Mouse (Mus musculus): ENCODE measurements around the gene Cped1. TPM values are rescaled to one million over a fixed set of nuclear protein-coding genes. Genes with fewer than 3 reads are reported as not detected.
"Not testable (repeated sequence)": the region's sequence is repeated elsewhere in the genome, so short reads cannot be mapped to it uniquely, and the experiment has no call there.

Cped1 gene
- polyA plus RNA-seq, 1 experiment from 2014 or later = 3.6 TPM

- H3K4me3 ChIP-seq = no peak overlapping the region
- H3K27ac ChIP-seq = no peak overlapping the region
- no peaks in the 10 kb centered on the region for H3K27me3 ChIP-seq (replicated peaks)
- H3K4me2 ChIP-seq = no peak overlapping the region
- ATAC-seq = no peak
- H3K9me3 ChIP-seq (replicated peaks) = no peaks in the 10 kb centered on the region
- WGBS (ENCODE audit: insufficient replicate concordance) = 62% methylated on average over 3 of the region's 3 CpGs
- no peak overlapping the region for H3K9ac ChIP-seq
- H3K4me1 ChIP-seq = no peaks in the 10 kb centered on the region
- H3K36me3 ChIP-seq = no peaks in the 10 kb centered on the region
Measured at GRCm38 (mm10) chr6:22101939-22102338, 116.2 kb downstream of the Cped1 start.

DNA sequence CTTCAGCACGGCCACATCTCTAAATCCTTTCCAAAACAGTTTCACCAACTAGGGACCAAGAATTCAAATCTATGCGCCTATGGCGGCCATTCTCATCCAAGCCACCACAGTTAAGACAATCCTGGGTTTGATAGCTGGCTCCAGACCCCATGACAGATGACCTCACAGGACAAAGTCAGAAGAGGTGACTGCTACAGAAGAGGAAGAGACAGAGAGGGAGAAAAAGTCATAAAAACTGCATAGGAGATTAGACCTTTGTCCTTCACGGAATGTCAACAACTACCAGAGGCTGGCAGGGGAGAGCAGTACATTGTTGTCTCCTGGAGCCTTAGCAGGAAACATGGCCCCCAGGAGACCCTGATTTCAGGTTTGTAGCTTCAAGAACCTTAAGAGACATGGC is 117.0 kb downstream of the Cped1 start:
- Histone ChIP-seq H3K9me3 (replicated peaks) (no peaks in the 10 kb centered on the region), H3K27ac (no peak overlapping the region), H3K27me3 (replicated peaks) (no peaks in the 10 kb centered on the region), H3K4me3 (no peak overlapping the region), H3K9ac (no peak overlapping the region), H3K4me2 (no peak overlapping the region), H3K4me1 (no peaks in the 10 kb centered on the region), H3K36me3 (no peaks in the 10 kb centered on the region)
- 62% methylated on average over 4 of the region's 4 CpGs for WGBS (ENCODE audit: insufficient replicate concordance)
- no peak for ATAC-seq

- no peaks in the 10 kb centered on the region for H3K9me3 ChIP-seq (replicated peaks)
- H3K27ac ChIP-seq = no peak overlapping the region
- WGBS (ENCODE audit: insufficient replicate concordance) = 68% methylated on average over 3 of the region's 3 CpGs
- no peaks in the 10 kb centered on the region for H3K36me3 ChIP-seq
- no peaks in the 10 kb centered on the region for H3K27me3 ChIP-seq (replicated peaks)
- H3K4me2 ChIP-seq = no peak overlapping the region
- H3K4me1 ChIP-seq = no peaks in the 10 kb centered on the region
- H3K9ac ChIP-seq = no peak overlapping the region
- H3K4me3 ChIP-seq = no peak overlapping the region
- no peak for ATAC-seq
Measured at GRCm38 (mm10) chr6:22103713-22104112, 118.0 kb downstream of the Cped1 start.

- no peak overlapping the region for H3K4me3 ChIP-seq
- no peaks in the 10 kb centered on the region for H3K9me3 ChIP-seq (replicated peaks)
- no peak overlapping the region for H3K9ac ChIP-seq
- 56% methylated on average over 8 of the region's 8 CpGs for WGBS (ENCODE audit: insufficient replicate concordance)
- no peak overlapping the region for H3K27ac ChIP-seq
- ATAC-seq = no peak
- H3K4me2 ChIP-seq = no peak overlapping the region
- H3K27me3 ChIP-seq (replicated peaks) = no peaks in the 10 kb centered on the region
- no peaks in the 10 kb centered on the region for H3K36me3 ChIP-seq
- no peaks in the 10 kb centered on the region for H3K4me1 ChIP-seq
Measured at GRCm38 (mm10) chr6:22104211-22104610, 118.5 kb downstream of the Cped1 start.

- no peak overlapping the region for H3K27ac ChIP-seq
- H3K9ac ChIP-seq = no peak overlapping the region
- H3K27me3 ChIP-seq (replicated peaks) = no peaks in the 10 kb centered on the region
- H3K36me3 ChIP-seq = no peaks in the 10 kb centered on the region
- H3K4me1 ChIP-seq = no peaks in the 10 kb centered on the region
- no peaks in the 10 kb centered on the region for H3K9me3 ChIP-seq (replicated peaks)
- no peak for ATAC-seq
- 67% methylated on average over 6 of the region's 6 CpGs for WGBS (ENCODE audit: insufficient replicate concordance)
- no peak overlapping the region for H3K4me2 ChIP-seq
- H3K4me3 ChIP-seq = no peak overlapping the region
Measured at GRCm38 (mm10) chr6:22114079-22114478, 128.4 kb downstream of the Cped1 start.

GRCm38 (mm10) chr6:22116679-22117078 is 131.0 kb downstream of the Cped1 start:
- WGBS (ENCODE audit: insufficient replicate concordance) = 71% methylated on average over 1 of the region's 1 CpGs
- no peak for ATAC-seq

DNA sequence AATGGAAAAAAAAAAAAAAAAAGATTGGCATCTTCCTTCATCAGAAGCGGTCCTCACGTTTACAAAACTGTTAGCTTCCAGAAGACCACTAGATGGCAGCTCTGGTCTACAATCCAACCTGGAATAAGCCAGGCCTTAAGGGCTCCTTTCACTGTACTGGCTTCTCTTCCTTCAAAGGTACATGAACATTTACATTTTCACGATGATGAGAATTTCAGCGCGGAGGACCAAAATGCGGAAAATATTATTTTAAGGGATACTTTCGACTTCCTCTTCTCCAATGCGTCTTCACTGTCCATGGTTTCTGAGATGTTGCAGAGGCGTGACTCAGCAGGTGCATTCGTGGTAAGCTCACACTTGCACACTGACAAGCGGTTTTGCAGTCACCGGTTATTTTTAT is 136.4 kb downstream of the Cped1 start:
- 15% methylated on average over 12 of the region's 12 CpGs for WGBS (ENCODE audit: insufficient replicate concordance)
- Histone ChIP-seq H3K9me3 (replicated peaks) (no peaks in the 10 kb centered on the region), H3K4me1 (no peaks in the 10 kb centered on the region), H3K27ac (no peak overlapping the region), H3K9ac (no peak overlapping the region), H3K4me2 (no peak overlapping the region), H3K36me3 (no peaks in the 10 kb centered on the region), H3K4me3 (no peak overlapping the region), H3K27me3 (replicated peaks) (no peaks in the 10 kb centered on the region)
- ATAC-seq = no peak

More at GRCm38 (mm10) chr6:22116679-22117078, 131.0 kb downstream of the Cped1 start:
- Histone ChIP-seq H3K4me1 (no peaks in the 10 kb centered on the region), H3K4me3 (no peak overlapping the region), H3K9ac (no peak overlapping the region), H3K27me3 (replicated peaks) (no peaks in the 10 kb centered on the region), H3K27ac (no peak overlapping the region), H3K4me2 (no peak overlapping the region), H3K36me3 (no peaks in the 10 kb centered on the region), H3K9me3 (replicated peaks) (no peaks in the 10 kb centered on the region)

DNA sequence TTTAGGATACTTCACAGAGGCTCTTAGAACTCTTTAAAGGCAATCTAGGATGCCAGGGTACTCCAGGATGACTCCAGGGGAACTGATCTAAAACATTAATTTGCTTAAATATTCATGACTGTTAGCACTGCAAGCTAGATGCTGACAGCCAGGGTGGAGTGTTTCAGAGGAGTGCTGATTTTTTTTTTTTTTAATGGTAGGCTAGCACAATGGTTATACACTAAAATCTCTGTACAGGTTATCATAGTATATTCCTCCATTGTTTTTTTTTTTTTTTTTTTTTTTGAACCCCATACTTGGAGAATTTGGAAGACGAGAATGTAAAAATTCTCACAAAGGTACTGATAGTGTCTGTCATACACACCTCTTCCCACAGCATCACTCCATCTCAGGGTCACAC is 137.0 kb downstream of the Cped1 start:
- 73% methylated on average over 1 of the region's 1 CpGs for WGBS (ENCODE audit: insufficient replicate concordance)
- H3K27me3 ChIP-seq (replicated peaks) = no peaks in the 10 kb centered on the region
- no peak for ATAC-seq

DNA sequence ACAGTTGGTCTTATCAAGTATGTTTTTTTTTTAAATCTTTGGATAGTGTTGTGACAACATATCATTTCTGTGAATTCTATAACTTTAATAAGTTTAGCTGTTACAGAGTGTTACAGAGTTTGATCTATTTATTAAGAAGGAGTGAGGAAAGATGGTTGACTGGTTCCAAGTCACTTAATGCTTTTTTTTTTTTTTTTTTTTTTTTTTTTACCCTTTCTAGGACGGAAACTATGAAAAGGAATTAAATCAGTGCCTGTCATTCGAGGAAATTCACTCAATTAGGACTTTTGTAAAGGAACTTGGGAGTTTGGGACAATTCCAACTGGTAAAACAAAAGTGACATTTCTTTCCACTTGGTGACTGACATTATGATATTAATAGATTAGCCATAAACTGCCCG is 137.6 kb downstream of the Cped1 start:
- Histone ChIP-seq H3K9ac (no peak overlapping the region), H3K4me1 (no peaks in the 10 kb centered on the region), H3K27ac (no peak overlapping the region), H3K4me2 (no peak overlapping the region), H3K36me3 (no peaks in the 10 kb centered on the region), H3K27me3 (replicated peaks) (no peaks in the 10 kb centered on the region), H3K9me3 (replicated peaks) (no peaks in the 10 kb centered on the region), H3K4me3 (no peak overlapping the region)
- no peak for ATAC-seq
- WGBS (ENCODE audit: insufficient replicate concordance) = 67% methylated on average over 3 of the region's 3 CpGs

More for the DNA sequence above, 137.0 kb downstream of the Cped1 start:
- Histone ChIP-seq H3K9me3 (replicated peaks) (no peaks in the 10 kb centered on the region), H3K9ac (no peak overlapping the region), H3K4me2 (no peak overlapping the region), H3K27ac (no peak overlapping the region), H3K4me1 (no peaks in the 10 kb centered on the region), H3K4me3 (no peak overlapping the region), H3K36me3 (no peaks in the 10 kb centered on the region)

- not testable (repeated sequence) for H3K36me3 ChIP-seq; H3K4me1 ChIP-seq; H3K9ac ChIP-seq; H3K9me3 ChIP-seq (replicated peaks); H3K4me2 ChIP-seq; ATAC-seq; H3K27ac ChIP-seq; H3K4me3 ChIP-seq; H3K27me3 ChIP-seq (replicated peaks)
- WGBS (ENCODE audit: insufficient replicate concordance) = 39% methylated on average over 25 of the region's 31 CpGs
Measured at GRCm38 (mm10) chr6:22124575-22125330, 139.0 kb downstream of the Cped1 start.

DNA sequence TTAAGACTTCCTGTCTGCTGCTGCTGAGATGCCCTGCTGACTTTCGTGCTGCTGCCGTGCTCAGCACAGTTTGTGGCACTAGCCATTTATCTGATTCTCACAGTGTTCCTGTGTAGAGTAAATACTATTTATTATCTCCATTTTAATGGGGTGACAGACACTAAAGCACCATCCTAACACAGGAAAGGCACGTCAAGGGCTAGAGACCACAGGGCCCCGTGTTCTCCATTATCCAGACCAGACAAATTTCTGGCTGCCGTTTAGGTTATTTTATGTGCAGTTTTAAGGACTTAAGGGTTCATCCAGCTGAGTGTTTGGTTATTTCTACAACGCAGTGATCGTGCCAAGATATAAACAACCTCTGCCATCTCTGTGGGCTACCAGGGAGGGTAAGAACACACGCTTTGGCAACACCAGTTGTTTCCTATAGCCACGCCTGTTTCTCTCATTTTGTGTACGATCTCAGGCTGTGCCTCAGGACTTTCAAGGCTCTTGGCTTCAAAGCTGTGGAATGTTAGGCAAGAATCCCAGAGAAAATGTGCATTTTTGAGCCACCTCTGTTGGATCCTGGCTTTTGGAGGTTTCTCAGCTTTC is 149.4 kb downstream of the Cped1 start:
- H3K9ac ChIP-seq = no peak overlapping the region
- 0 out of 2 replicates have a peak, but pooled peaks have one; percentile 35 for ATAC-seq
- H3K4me1 ChIP-seq = 0 out of 2 replicates have a peak, but pooled peaks cover 3% of the 10 kb centered on the region
- H3K27ac ChIP-seq = no peak overlapping the region
- H3K4me2 ChIP-seq = no peak overlapping the region
- no peaks in the 10 kb centered on the region for H3K36me3 ChIP-seq
- no peak overlapping the region for H3K4me3 ChIP-seq
- no peaks in the 10 kb centered on the region for H3K27me3 ChIP-seq (replicated peaks)
- WGBS (ENCODE audit: insufficient replicate concordance) = 31% methylated on average over 10 of the region's 10 CpGs
- H3K9me3 ChIP-seq (replicated peaks) = no peaks in the 10 kb centered on the region

DNA sequence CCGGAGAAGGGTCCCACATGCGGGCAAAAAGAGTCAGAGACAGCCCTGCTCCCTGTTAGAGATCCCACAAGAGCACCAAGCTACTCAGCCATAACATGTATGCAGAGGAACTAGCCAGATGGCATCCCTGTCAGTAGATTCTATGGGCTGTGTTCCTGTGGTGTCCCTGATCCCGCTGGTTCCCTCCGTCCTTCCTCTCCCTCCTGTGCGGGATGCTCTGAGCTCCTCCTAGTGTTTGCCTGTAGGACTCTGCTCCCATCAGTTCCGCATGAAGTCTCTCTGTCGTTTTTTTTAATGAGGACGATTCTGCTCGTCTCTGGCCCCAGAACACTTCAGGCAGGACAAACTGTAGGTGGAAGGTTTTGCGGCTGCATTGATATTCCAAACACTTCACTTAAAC is 151.1 kb downstream of the Cped1 start:
- no peak overlapping the region for H3K4me3 ChIP-seq
- no peak overlapping the region for H3K4me2 ChIP-seq
- no peak overlapping the region for H3K9ac ChIP-seq
- H3K9me3 ChIP-seq (replicated peaks) = no peaks in the 10 kb centered on the region
- H3K27ac ChIP-seq = no peak overlapping the region
- no peaks in the 10 kb centered on the region for H3K36me3 ChIP-seq
- ATAC-seq = no peak
- H3K27me3 ChIP-seq (replicated peaks) = no peaks in the 10 kb centered on the region
- WGBS (ENCODE audit: insufficient replicate concordance) = 59% methylated on average over 10 of the region's 10 CpGs
- 0 out of 2 replicates have a peak, but pooled peaks cover 3% of the 10 kb centered on the region for H3K4me1 ChIP-seq
